Mouse (Mus musculus) myocyte (in vitro differentiated cells): ENCODE measurements around the gene Myod1. TPM values are rescaled to one million over a fixed set of nuclear protein-coding genes. Genes with fewer than 3 reads are reported as not detected.

Experiments
- H3K27me3 ChIP-seq: one replicate; pipeline ENCODE4 v1.6.1; 2011; ENCODE audit not compliant: control insufficient read depth, insufficient read depth, insufficient read length
- H3K36me3 ChIP-seq: one replicate; pipeline ENCODE4 v1.6.1; 2011; ENCODE audit not compliant: control insufficient read depth, insufficient read depth
- H3K4me2 ChIP-seq: one replicate; pipeline ENCODE4 v1.6.1; 2011; ENCODE audit warnings: low read depth, control low read depth
- H3K4me3 ChIP-seq: one replicate; pipeline ENCODE4 v1.5.1; 2011; ENCODE audit warnings: mild to moderate bottlenecking, control low read depth, moderate library complexity
- H3K79me2 ChIP-seq: one replicate; pipeline ENCODE4 v1.6.1; 2011; ENCODE audit not compliant: control insufficient read depth, insufficient read depth
- H3ac ChIP-seq: one replicate; pipeline ENCODE4 v1.6.1; 2011; ENCODE audit not compliant: control insufficient read depth, insufficient read length
- CEBPB ChIP-seq: IDR thresholded peaks from 2 replicates; pipeline ENCODE4 v1.6.1; 2011; ENCODE audit warnings: mild to moderate bottlenecking, moderate library complexity; ENCODE audit not compliant: poor library complexity, insufficient read depth, severe bottlenecking
- E2F4 ChIP-seq: IDR thresholded peaks from one replicate; pipeline ENCODE4 v1.6.1; 2011; ENCODE audit warnings: mild to moderate bottlenecking, control low read depth, moderate library complexity; ENCODE audit not compliant: insufficient read depth
- MAX ChIP-seq: IDR thresholded peaks from one replicate; pipeline ENCODE4 v1.6.1; 2011; ENCODE audit warnings: low read depth, mild to moderate bottlenecking, control low read depth
- MYOD1 ChIP-seq, 3 experiments: IDR thresholded peaks; one replicate each; pipeline ENCODE4 v1.6.1; 2011; ENCODE audit warnings: control low read depth in 2 of 3, low read depth in 2 of 3, mild to moderate bottlenecking in 2 of 3, moderate library complexity in 1 of 3; ENCODE audit not compliant: insufficient read length in 2 of 3, control insufficient read depth in 1 of 3
- MYOG ChIP-seq, 3 experiments: IDR thresholded peaks; one replicate each; pipeline ENCODE4 v1.6.1; 2011; ENCODE audit warnings: control low read depth in 2 of 3, low read depth in 2 of 3, mild to moderate bottlenecking in 2 of 3; ENCODE audit not compliant: insufficient read length in 2 of 3, control insufficient read depth in 1 of 3, insufficient read depth in 1 of 3
- POLR2A ChIP-seq: IDR thresholded peaks from one replicate; pipeline ENCODE4 v1.6.1; 2011; ENCODE audit warnings: low read depth, mild to moderate bottlenecking, control low read depth, moderate library complexity; ENCODE audit not compliant: insufficient read length
- POLR2AphosphoS2 ChIP-seq: IDR thresholded peaks from one replicate; pipeline ENCODE4 v1.6.1; 2011; ENCODE audit warnings: low read depth, control low read depth; ENCODE audit not compliant: insufficient read length
- REST ChIP-seq: IDR thresholded peaks from one replicate; pipeline ENCODE4 v1.6.1; 2011; ENCODE audit warnings: mild to moderate bottlenecking, control low read depth, moderate library complexity; ENCODE audit not compliant: insufficient read depth, insufficient read length
- SRF ChIP-seq: IDR thresholded peaks from one replicate; pipeline ENCODE4 v1.6.1; 2011; ENCODE audit warnings: low read depth; ENCODE audit not compliant: control insufficient read depth, insufficient read length
- TCF12 ChIP-seq: IDR thresholded peaks from one replicate; pipeline ENCODE4 v1.6.1; 2011; ENCODE audit warnings: mild to moderate bottlenecking, control low read depth; ENCODE audit not compliant: poor library complexity, insufficient read depth, severe bottlenecking
- TCF3 ChIP-seq: IDR thresholded peaks from one replicate; pipeline ENCODE4 v1.6.1; 2011; ENCODE audit warnings: low read depth, control low read depth; ENCODE audit not compliant: insufficient read length
- USF1 ChIP-seq: IDR thresholded peaks from one replicate; pipeline ENCODE4 v1.6.1; 2011; ENCODE audit warnings: low read depth, mild to moderate bottlenecking, control low read depth, moderate library complexity
- polyA plus RNA-seq: library from polyadenylated mRNA; unstranded; fragments of >200 nt; fragmentation: generic; extraction: Trizol; gene quantifications from one replicate; pipeline ENCODE4 v1.2.1, GENCODE M21; 2012; ENCODE audit warnings: missing spikeins

Myod1 gene
- polyA plus RNA-seq, 1 experiment, result 396 TPM

- Histone ChIP-seq H3K79me2 (no peaks in the 10 kb centered on the region), H3K4me2 (no peak overlapping the region), H3ac (no peak overlapping the region), H3K4me3 (no peak overlapping the region), H3K36me3 (no peaks in the 10 kb centered on the region), H3K27me3 (peaks cover 54% of the 10 kb centered on the region)
- no peak for TF ChIP-seq USF1
- no peak for TF ChIP-seq POLR2AphosphoS2
- TF ChIP-seq SRF, result no peak
- TF ChIP-seq MYOG (IDR thresholded peaks at IDR 0.05; ENCODE audit: control insufficient read depth in 1 of 3, insufficient read depth in 1 of 3, insufficient read length in 2 of 3, low read depth in 2 of 3), result no peak
- no peak for TF ChIP-seq REST
- TF ChIP-seq POLR2A, result no peak
- no peak for TF ChIP-seq CEBPB
- no peak for TF ChIP-seq MAX
- no peak for TF ChIP-seq E2F4
- TF ChIP-seq TCF3, result no peak
These were observed 17.6 kb downstream of the Myod1 start for GRCm38 (mm10) chr7:46393718-46394511.

- no peak for TF ChIP-seq MYOG (IDR thresholded peaks at IDR 0.05; ENCODE audit: control insufficient read depth in 1 of 3, insufficient read depth in 1 of 3, insufficient read length in 2 of 3, low read depth in 2 of 3)
- no peak for TF ChIP-seq MAX
- no peak for TF ChIP-seq USF1
- TF ChIP-seq MYOD1 (IDR thresholded peaks at IDR 0.05; ENCODE audit: control insufficient read depth in 1 of 3, insufficient read length in 2 of 3, low read depth in 2 of 3), result no peak
- TF ChIP-seq E2F4, result no peak
- TF ChIP-seq POLR2A, result no peak
- no peak for TF ChIP-seq SRF
- TF ChIP-seq TCF12, result no peak
- no peak for TF ChIP-seq REST
- TF ChIP-seq CEBPB, result no peak
- Histone ChIP-seq H3ac (no peak overlapping the region), H3K79me2 (no peaks in the 10 kb centered on the region), H3K4me2 (no peak overlapping the region), H3K4me3 (no peak overlapping the region), H3K27me3 (peaks cover 60% of the 10 kb centered on the region), H3K36me3 (no peaks in the 10 kb centered on the region)
These were observed 18.7 kb downstream of the Myod1 start for GRCm38 (mm10) chr7:46394933-46395332.

DNA sequence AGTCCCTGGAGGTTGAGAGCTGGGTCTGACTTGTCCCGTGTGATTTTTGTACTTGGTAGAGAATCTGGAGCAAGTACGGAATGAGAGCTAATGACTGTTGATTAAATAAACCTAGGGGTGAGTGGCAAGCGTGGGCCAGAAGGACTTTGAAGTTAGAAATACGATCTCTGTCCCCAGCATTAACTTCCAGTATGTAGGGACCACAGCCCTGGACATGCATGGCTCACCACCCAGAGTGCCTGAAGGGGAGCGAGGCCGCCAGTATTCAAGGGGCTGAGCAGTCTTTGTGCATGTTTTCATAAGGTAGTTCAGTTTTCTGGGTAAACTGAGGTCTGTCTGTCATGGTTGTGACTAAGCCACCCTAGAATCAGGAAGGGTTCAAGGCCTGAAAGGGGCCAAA, 19.3 kb downstream of the Myod1 start:
- Histone ChIP-seq H3ac (no peak overlapping the region), H3K4me3 (no peak overlapping the region), H3K36me3 (no peaks in the 10 kb centered on the region), H3K4me2 (no peak overlapping the region), H3K27me3 (peaks cover 65% of the 10 kb centered on the region), H3K79me2 (no peaks in the 10 kb centered on the region)
- TF ChIP-seq POLR2AphosphoS2 (no peak), TCF12 (no peak), USF1 (no peak), REST (no peak), MYOG (IDR thresholded peaks at IDR 0.05; ENCODE audit: control insufficient read depth in 1 of 3, insufficient read depth in 1 of 3, insufficient read length in 2 of 3, low read depth in 2 of 3) (no peak), MYOD1 (IDR thresholded peaks at IDR 0.05; ENCODE audit: control insufficient read depth in 1 of 3, insufficient read length in 2 of 3, low read depth in 2 of 3) (no peak)

DNA sequence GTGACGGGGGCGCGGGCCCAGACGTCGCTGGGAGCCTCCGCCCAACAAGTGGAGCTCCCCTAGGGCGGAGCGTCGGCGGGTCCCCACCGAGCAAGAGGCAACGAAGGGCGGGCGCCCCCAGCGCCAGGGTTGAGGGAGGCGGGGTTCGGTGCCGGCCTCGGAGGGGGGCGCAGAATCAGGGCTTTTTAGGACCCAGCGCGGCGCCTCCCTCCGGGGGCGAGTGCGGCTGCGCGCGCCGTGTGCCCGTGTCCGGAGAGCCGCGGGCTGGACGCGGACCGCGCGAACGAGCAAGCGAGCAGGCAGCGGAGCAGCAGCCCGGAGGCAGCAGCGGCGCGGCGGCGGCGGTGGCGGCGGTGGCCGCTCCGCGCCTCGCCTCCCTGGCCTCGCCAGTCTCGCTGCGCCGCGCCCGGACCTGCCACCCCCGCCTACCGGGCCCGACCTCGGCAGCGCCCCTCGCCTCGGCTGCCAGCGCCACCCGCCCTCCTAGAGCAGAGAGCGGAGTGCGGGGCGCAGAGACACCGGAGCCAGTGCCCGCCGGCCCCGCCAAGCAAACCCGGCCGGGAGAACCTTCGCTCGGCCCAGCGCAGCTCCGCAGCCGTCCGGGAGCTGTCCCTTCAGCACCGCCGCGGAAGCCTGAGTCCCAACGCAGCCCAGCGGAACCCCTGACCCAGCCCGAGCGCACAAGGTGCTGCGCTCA, 20.1 kb downstream of the Myod1 start, which contains the start of gene Kcnc1:
Gene Kcnc1, plus strand, starts transcription at position 267 of the 697 bp plus-strand sequence.
- Histone ChIP-seq H3K27me3 (peaks cover 65% of the 10 kb centered on the region), H3K79me2 (no peaks in the 10 kb centered on the region), H3ac (no peak within 1 kb of the TSS), H3K4me2 (no peak within 1 kb of the TSS), H3K4me3 (no peak within 1 kb of the TSS), H3K36me3 (no peaks in the 10 kb centered on the region)
- TF ChIP-seq MYOG (IDR thresholded peaks at IDR 0.05; ENCODE audit: control insufficient read depth in 1 of 3, insufficient read depth in 1 of 3, insufficient read length in 2 of 3, low read depth in 2 of 3) (peak in 1 of 3 experiments; percentile 16), MAX (no peak), CEBPB (no peak), MYOD1 (IDR thresholded peaks at IDR 0.05; ENCODE audit: control insufficient read depth in 1 of 3, insufficient read length in 2 of 3, low read depth in 2 of 3) (no peak), POLR2A (no peak), REST (peak; percentile 82)
